Mouse (Mus musculus) C2C12 (cell line): ENCODE measurements around the gene Tbkbp1.

Experiments
- CTCF ChIP-seq: IDR thresholded peaks from one replicate; pipeline ENCODE4 v1.5.1; 2011; ENCODE audit not compliant: control insufficient read depth, insufficient read depth, insufficient read length
- FOSL1 ChIP-seq: IDR thresholded peaks from one replicate; pipeline ENCODE4 v1.8.0; 2011; ENCODE audit warnings: mild to moderate bottlenecking, low read length; ENCODE audit not compliant: poor library complexity, insufficient read depth, severe bottlenecking
- MAX ChIP-seq: IDR thresholded peaks from one replicate; pipeline ENCODE4 v1.6.1; 2011; ENCODE audit warnings: mild to moderate bottlenecking, control low read depth
- MYOD1 ChIP-seq: IDR thresholded peaks from one replicate; pipeline ENCODE4 v1.6.1; 2011; ENCODE audit warnings: low read depth; ENCODE audit not compliant: control insufficient read depth, insufficient read length
- MYOG ChIP-seq: IDR thresholded peaks from one replicate; pipeline ENCODE4 v1.6.1; 2011; ENCODE audit not compliant: control insufficient read depth, insufficient read length; ENCODE audit errors: extremely low read depth
- USF1 ChIP-seq: IDR thresholded peaks from one replicate; pipeline ENCODE4 v1.6.1; 2011; ENCODE audit warnings: low read depth, mild to moderate bottlenecking, control low read depth, moderate library complexity

- TF ChIP-seq CTCF (no peak), USF1 (no peak), MAX (no peak), MYOD1 (no peak), MYOG (no peak), FOSL1 (no peak)
These were observed 12.6 kb downstream of the Tbkbp1 start for GRCm38 (mm10) chr11:97138554-97139226.
